Mouse (Mus musculus) lung, embryonic 14.5 days (tissue): Measurements from ENCODE around the gene Grk1. TPM values are rescaled to one million over a fixed set of nuclear protein-coding genes. Genes with fewer than 3 reads are reported as not detected.

Experiments
- ATAC-seq: fragments of 200-750 bp; cut with Nextera tagmentation; 2 replicates; pipeline ENCODE4 v1.8.0; 2017; ENCODE audit warnings: mild to moderate bottlenecking, moderate TSS enrichment, moderate library complexity; ENCODE audit not compliant: insufficient read depth
- DNase-seq: peaks from one replicate; pipeline ENCODE4 v3.0.0-alpha.2; 2015
- H3K27ac ChIP-seq: fragments of 300-500 bp; sonication (generic); 2 replicates; pipeline ENCODE4 v1.5.1; 2014; ENCODE audit warnings: low read depth, mild to moderate bottlenecking, moderate library complexity
- H3K27me3 ChIP-seq: fragments of 300-500 bp; sonication (generic); 2 replicates; pipeline ENCODE4 v1.6.1; 2014; ENCODE audit warnings: low read length, control low read depth; ENCODE audit not compliant: insufficient read depth
- H3K36me3 ChIP-seq: fragments of 300-500 bp; sonication (generic); 2 replicates; pipeline ENCODE4 v1.6.1; 2014; ENCODE audit warnings: control low read depth; ENCODE audit not compliant: insufficient read depth
- H3K4me1 ChIP-seq: fragments of 300-500 bp; sonication (generic); 2 replicates; pipeline ENCODE4 v1.6.1; 2014; ENCODE audit warnings: antibody characterized with exemption, control low read depth; ENCODE audit not compliant: insufficient read depth
- H3K4me2 ChIP-seq: fragments of 300-500 bp; sonication (generic); 2 replicates; pipeline ENCODE4 v1.6.1; 2014; ENCODE audit warnings: mild to moderate bottlenecking
- H3K4me3 ChIP-seq: fragments of 300-500 bp; sonication (generic); 2 replicates; pipeline ENCODE4 v1.5.1; 2014; ENCODE audit warnings: low read depth, low read length
- H3K9ac ChIP-seq: fragments of 300-500 bp; sonication (generic); 2 replicates; pipeline ENCODE4 v1.6.1; 2014
- H3K9me3 ChIP-seq: fragments of 300-500 bp; sonication (generic); 2 replicates; pipeline ENCODE4 v1.6.1; 2016; ENCODE audit warnings: low read depth, low read length, control low read depth
- CTCF ChIP-seq: IDR thresholded peaks from 2 replicates; pipeline ENCODE4 v1.5.1; 2016; ENCODE audit warnings: antibody characterized with exemption, low read depth
- WGBS: fragments of 180-500 bp; shearing (Covaris S2); extraction: QIAGEN DNeasy Blood & Tissue Kit; methylation state at CpG from one replicate; pipeline ENCODE4 v1.1.7; 2014; 5-methylcytosine and 5-hydroxymethylcytosine counted together
- polyA plus RNA-seq: library from polyadenylated mRNA; unstranded; fragments of >200 nt; fragmentation: Nextera tagmentation; extraction: Ambion mirVana; gene quantifications from 2 replicates; pipeline ENCODE4 v1.2.1, GENCODE M21; 2014

The Grk1 gene
- polyA plus RNA-seq, 1 experiment from 2014 or later: not detected

DNA sequence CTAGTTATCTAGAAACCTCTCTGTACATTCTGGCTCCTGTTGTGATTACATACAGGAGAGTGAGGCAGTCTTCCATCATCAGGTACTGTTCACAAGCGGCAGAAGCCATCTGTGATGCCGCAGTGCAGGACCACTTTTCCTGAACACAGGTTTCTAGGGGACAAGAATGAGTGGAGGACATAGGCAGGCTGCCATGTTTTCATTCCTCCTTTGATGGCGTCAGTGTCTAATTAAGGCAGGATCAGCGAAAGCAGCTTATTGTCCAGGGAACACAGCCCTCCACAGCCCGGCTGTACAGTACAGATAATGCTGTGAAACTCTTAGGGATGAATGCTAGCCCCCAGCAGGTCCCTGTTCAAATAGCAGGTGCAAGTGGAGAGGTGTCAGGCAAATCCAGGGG, 1.1 kb downstream of the Grk1 start:
- Histone ChIP-seq H3K36me3 (no peaks in the 10 kb centered on the region), H3K27ac (no peak overlapping the region), H3K4me3 (no peak overlapping the region), H3K4me2 (no peak overlapping the region), H3K27me3 (no peaks in the 10 kb centered on the region), H3K9me3 (no peaks in the 10 kb centered on the region), H3K4me1 (no peaks in the 10 kb centered on the region), H3K9ac (no peak overlapping the region)
- no peak for DNase-seq
- TF ChIP-seq CTCF: no peak
- 77% methylated on average over 5 of the region's 5 CpGs for WGBS
- ATAC-seq: no peak

DNA sequence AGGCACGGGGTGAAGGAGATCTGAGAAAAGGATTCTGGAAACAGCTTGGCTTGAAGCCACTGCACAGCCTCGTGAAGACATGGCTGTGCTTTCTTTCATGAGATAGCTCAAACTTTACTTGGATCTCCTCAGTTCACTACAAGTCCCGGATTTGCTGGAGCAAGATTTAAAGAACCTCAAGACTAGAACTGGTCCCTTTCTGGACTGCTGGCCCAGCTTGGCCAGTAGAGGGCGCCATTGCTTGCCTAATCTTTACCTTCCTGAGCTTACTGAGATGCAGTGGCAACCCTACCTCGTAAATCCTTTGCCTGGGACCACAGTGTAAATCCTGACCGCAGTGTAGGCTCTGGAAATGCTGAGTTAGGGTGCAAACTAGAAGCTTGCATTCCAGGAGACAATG, 6.7 kb downstream of the Grk1 start:
- no peak overlapping the region for H3K9ac ChIP-seq
- WGBS: 24% methylated on average over 6 of the region's 6 CpGs
- H3K4me3 ChIP-seq: no peak overlapping the region
- TF ChIP-seq CTCF: peak; percentile 84
- no peak overlapping the region for H3K4me2 ChIP-seq
- ATAC-seq (no peak), DNase-seq (peak; percentile 85)
- H3K36me3 ChIP-seq: no peaks in the 10 kb centered on the region
- no peaks in the 10 kb centered on the region for H3K4me1 ChIP-seq
- no peak overlapping the region for H3K27ac ChIP-seq
- H3K27me3 ChIP-seq: no peaks in the 10 kb centered on the region
- no peaks in the 10 kb centered on the region for H3K9me3 ChIP-seq

DNA sequence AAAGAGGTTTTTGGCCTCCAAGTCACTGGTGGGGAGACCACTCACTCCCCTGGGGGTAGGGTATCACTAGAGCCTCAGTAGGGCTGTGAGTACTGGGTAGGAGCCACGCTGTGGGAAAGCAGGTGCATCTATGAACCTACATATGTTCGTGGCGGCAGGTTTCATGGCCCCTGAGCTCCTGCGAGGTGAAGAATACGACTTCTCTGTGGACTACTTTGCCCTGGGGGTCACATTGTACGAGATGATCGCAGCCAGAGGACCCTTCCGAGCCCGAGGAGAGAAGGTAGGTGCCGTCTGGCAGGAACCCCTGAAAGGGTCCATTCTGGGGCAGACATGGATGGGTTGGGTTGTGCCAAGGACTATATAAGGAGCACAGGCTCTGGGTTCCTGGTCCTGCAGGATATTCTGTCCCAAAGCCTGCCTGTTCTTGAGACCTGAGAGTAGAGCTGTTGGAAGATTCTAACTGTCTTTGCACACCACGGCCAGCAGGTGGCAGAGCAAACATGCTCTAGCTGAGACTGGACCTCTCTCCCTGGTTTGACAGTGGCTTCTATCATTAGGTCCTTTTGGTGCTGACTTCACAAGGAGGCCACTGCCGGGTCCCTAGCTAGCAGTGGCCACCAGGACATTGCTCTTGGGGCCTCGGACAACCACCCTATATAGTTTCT, 8.1 kb downstream of the Grk1 start:
- H3K9ac ChIP-seq: no peak overlapping the region
- no peak overlapping the region for H3K27ac ChIP-seq
- H3K27me3 ChIP-seq: no peaks in the 10 kb centered on the region
- H3K9me3 ChIP-seq: no peaks in the 10 kb centered on the region
- H3K36me3 ChIP-seq: no peaks in the 10 kb centered on the region
- H3K4me3 ChIP-seq: no peak overlapping the region
- peak; percentile 90 for TF ChIP-seq CTCF
- 62% methylated on average over 13 of the region's 13 CpGs for WGBS
- DNase-seq (peak; percentile 86), ATAC-seq (0 out of 2 replicates have a peak, but pooled peaks have one; percentile 30)
- no peak overlapping the region for H3K4me2 ChIP-seq
- no peaks in the 10 kb centered on the region for H3K4me1 ChIP-seq

DNA sequence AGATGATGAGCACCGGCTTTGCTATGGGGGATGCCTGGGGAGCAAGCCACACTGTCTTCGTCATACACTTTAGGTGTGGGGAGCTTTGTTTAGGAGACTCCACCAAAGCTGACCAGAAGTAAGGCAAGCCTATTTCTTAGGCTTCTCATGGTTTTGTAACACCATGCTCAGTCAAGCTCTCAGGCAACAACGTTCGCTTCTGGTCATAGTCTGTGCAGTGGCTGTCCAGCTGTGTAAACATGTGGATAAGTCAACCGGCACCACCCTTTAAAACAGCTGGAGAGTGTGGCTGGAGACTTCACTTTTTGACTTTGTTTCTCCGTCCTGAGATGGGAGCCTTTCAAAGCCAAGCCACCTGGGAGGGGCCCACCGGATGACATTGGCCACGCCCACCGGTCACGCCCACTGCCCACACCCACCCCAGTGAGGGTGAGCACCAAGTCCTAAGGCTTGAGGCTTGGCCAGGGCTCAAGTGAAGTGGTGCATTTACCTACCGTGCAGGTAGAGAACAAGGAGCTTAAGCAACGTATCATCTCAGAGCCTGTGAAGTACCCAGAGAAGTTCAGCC, 9.0 kb downstream of the Grk1 start:
- Histone ChIP-seq H3K9me3 (no peaks in the 10 kb centered on the region), H3K27ac (no peak overlapping the region), H3K9ac (no peak overlapping the region), H3K4me2 (no peak overlapping the region), H3K36me3 (no peaks in the 10 kb centered on the region), H3K4me1 (no peaks in the 10 kb centered on the region), H3K27me3 (no peaks in the 10 kb centered on the region), H3K4me3 (no peak overlapping the region)
- 34% methylated on average over 12 of the region's 12 CpGs for WGBS
- no peak for TF ChIP-seq CTCF
- DNase-seq: no peak
- ATAC-seq: no peak

DNA sequence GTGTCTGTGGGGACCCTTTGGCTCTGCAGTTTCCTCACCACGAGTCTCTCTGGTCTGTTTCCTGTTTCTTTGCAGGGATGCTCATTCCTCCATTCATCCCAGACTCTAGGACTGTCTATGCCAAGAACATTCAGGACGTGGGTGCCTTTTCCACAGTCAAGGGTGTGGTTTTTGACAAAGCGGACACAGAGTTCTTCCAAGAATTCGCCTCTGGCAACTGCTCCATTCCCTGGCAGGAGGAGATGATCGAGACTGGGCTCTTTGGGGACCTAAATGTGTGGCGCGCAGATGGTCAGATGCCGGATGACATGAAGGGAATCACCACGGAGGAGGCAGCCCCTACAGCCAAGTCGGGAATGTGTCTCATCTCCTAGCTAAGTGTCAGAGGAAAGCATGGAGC, 11.0 kb downstream of the Grk1 start:
- Histone ChIP-seq H3K4me2 (no peak overlapping the region), H3K4me3 (no peak overlapping the region), H3K9ac (no peak overlapping the region), H3K9me3 (no peaks in the 10 kb centered on the region), H3K27me3 (no peaks in the 10 kb centered on the region), H3K36me3 (no peaks in the 10 kb centered on the region), H3K27ac (no peak overlapping the region), H3K4me1 (no peaks in the 10 kb centered on the region)
- no peak for DNase-seq
- no peak for ATAC-seq
- WGBS: 72% methylated on average over 10 of the region's 10 CpGs
- no peak for TF ChIP-seq CTCF

DNA sequence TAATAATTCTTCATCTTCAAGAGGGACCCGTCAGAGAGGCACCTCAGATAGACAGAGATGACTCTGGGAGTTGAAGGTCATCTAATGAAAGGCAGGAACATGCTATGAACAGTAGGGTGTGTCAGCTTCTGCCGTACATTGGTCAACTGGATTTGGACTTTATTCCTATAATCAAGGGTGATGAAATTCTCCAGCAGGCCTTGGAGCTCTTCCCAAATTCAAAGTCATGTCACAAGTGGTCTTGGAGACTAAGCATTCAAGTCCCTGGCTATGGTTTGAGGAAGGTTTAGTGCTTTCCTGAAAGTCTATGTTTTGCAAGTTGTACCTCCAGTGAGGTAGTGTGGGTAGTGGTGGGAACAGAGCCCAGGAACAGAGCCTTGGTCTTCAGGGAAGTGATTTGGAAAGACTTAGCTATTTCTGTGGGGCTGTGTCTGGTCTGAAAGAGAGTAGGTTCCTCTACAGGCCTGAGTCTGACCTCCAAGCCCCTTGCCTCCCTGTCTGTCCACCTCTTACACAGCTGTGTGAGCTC, 14.3 kb downstream of the Grk1 start:
- no peak for ATAC-seq
- Histone ChIP-seq H3K27ac (no peak overlapping the region), H3K9ac (no peak overlapping the region), H3K4me1 (no peaks in the 10 kb centered on the region), H3K27me3 (no peaks in the 10 kb centered on the region), H3K9me3 (no peaks in the 10 kb centered on the region), H3K4me2 (no peak overlapping the region), H3K4me3 (no peak overlapping the region), H3K36me3 (no peaks in the 10 kb centered on the region)
- DNase-seq: no peak
- no peak for TF ChIP-seq CTCF
- WGBS: 71% methylated on average over 2 of the region's 2 CpGs

DNA sequence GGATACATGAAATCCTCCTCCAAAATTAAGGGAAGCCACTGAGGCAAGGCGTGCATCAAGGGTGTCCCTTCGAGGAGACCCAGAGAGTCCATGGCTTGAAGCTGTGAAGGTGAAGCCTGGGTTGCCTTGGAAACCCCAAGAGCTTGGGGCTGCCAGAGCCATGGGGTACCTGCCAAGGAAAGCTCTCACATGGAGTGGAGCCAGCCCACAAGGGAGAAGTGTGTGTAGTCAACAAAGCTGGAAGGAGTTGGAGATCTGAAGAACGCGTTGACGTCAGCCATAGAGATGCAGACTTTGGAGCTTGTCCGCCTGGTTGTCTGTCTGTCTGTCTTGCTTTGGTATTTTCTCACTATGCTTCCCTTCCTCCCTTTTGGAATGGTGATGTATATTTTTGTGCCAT, 16.1 kb downstream of the Grk1 start:
- H3K27me3 ChIP-seq: no peaks in the 10 kb centered on the region
- no peak overlapping the region for H3K4me2 ChIP-seq
- H3K9me3 ChIP-seq: no peaks in the 10 kb centered on the region
- WGBS: 89% methylated on average over 6 of the region's 6 CpGs
- TF ChIP-seq CTCF: no peak
- no peak for DNase-seq
- no peak for ATAC-seq
- no peaks in the 10 kb centered on the region for H3K36me3 ChIP-seq
- H3K4me3 ChIP-seq: no peak overlapping the region
- H3K27ac ChIP-seq: no peak overlapping the region
- H3K9ac ChIP-seq: no peak overlapping the region
- no peaks in the 10 kb centered on the region for H3K4me1 ChIP-seq
